Mouse (Mus musculus) kidney, postnatal 14 days (tissue): ENCODE results near the gene Sun2.

Experiments
- DNase-seq: peaks from one replicate; pipeline ENCODE4 v3.0.0; 2022; ENCODE audit warnings: mixed read lengths

Sun2 gene

GRCm38 (mm10) chr15:79720796-79721195, 21.5 kb downstream of the Sun2 start:
- no peak for DNase-seq

GRCm38 (mm10) chr15:79720267-79720666, 22.1 kb downstream of the Sun2 start:
- DNase-seq, result no peak

DNA sequence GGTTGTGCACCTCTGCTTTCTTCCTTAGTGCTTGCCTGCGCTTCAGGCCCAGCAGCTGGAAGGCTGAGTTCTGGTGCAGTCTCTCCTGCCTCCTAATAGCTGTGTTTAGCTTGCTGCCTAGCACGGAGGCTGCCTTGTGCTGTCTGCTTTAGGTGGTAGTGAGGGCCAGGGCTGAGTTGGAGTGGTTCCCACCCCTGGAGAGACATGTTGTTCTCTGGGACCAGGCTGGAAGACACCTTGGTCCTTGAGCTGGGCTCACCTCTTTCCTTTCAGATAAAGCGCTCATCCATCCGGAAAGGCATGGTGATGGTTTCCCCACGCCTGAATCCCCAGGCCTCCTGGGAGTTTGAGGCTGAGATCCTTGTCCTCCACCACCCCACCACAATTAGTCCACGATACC, 25.6 kb downstream of the Sun2 start:
- DNase-seq, result no peak

- DNase-seq, result no peak
Measured at GRCm38 (mm10) chr15:79715646-79716045, 26.7 kb downstream of the Sun2 start.

GRCm38 (mm10) chr15:79708229-79708822, 34.0 kb downstream of the Sun2 start:
- DNase-seq, result no peak

DNA sequence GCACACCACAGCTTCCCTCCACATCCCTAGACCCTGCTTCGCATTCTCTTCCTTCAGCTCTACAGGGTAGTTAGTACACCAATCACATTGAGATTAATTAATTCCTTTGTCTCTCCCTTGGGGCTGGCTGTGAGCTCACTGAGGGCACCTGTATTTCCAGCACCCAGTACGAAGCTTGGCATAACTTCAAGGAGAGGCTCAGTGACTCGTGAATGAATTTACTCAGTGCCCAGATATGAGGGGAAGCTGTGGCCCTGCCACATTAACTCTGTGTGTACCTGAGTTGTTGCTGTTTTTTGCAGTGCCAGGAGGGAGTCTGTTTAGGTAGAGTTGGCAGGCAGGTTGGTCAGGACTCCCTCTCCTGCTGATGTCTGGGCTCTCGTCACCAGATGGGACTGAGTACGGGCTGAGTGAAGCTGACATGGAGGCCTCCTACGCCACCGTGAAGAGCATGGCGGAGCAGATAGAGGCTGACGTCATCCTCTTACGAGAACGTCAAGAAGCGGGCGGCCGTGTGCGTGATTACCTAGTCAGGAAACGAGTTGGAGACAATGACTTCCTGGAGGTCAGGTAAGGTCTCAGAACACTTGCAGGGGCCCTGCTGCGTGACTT, 35.6 kb downstream of the Sun2 start:
- peak; percentile 36 for DNase-seq

DNA sequence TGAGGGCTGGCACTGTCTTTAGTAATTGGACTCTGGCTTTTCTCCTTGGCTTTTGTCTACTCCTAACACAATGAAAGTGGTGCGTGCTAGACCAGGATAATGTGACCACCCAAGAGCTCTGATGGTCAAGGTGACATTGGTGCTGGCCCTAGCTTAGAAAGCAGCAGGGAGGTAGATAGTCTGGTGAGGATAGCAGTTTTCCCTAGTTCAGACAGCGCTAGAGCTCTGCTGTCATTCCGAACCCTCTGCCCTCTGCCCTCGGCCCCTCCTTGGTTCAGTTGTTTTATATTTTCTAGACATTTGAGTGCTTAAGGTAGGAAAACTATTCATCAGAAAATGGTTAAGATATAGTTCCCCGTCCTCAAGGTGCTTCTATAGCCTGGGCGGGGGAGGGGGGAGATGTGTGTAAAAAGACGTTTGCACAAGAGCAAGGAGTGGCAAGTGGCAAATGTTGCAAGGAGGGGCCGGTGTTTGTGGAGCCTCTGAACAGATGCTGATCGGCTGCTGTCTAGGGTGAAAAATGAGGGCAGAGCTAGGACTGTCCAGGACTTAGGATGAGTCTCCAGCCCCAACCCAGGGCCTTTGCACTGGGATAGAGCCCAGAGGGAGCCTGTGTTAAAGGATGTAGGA, 44.7 kb downstream of the Sun2 start:
- no peak for DNase-seq

DNA sequence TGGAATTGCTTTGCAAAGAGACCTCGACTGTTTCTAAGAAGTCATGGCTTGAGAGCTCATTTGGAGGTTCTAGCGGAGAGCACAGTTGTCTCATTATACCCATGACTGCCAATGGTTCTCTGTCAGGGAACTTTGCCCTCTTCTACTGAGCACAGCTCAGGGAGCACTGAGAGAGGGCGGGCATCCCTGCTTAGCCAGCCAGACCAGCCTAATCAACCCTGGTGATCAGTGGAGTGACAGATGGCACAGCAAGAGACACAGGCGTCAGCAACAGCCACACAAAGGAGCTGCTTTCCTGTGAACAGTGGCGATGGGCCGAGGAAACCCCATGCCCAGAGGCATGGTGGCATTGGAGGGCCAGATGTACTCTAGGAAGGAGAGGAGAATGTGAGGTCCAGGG, 45.3 kb downstream of the Sun2 start:
- peak; percentile 29 for DNase-seq

GRCm38 (mm10) chr15:79696508-79696907, 45.8 kb downstream of the Sun2 start:
- peak; percentile 35 for DNase-seq

GRCm38 (mm10) chr15:79695516-79695915, 46.8 kb downstream of the Sun2 start:
- DNase-seq, result no peak

GRCm38 (mm10) chr15:79694512-79694911, 47.8 kb downstream of the Sun2 start:
- no peak for DNase-seq

- no peak for DNase-seq
Measured at GRCm38 (mm10) chr15:79693740-79694139, 48.6 kb downstream of the Sun2 start.

DNA sequence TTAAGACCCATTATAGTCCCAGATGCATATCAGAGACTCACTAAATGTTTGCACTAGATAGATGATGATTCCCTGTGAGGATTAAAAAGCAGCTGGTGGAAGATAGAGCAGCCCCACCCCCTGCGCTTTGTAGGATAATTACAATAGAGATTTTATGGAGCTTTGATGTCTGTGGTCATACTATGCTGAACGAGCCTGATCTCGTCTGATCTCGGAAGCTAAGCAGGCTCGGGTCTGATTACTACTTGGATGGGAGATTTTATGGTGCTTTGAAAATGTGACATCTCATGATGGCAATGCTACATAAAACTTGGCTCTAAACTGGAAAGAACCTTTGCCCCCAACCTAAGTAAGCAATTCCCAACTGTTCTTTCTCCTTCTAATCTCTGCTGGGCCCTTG, 50.0 kb downstream of the Sun2 start:
- no peak for DNase-seq

GRCm38 (mm10) chr15:79691023-79691508, 51.3 kb downstream of the Sun2 start:
- no peak for DNase-seq

GRCm38 (mm10) chr15:79690426-79691022, 51.8 kb downstream of the Sun2 start, which contains the start of gene Gtpbp1:
Gene Gtpbp1, plus strand, starts transcription at chr15:79690845.
- peak; percentile 99 for DNase-seq

DNA sequence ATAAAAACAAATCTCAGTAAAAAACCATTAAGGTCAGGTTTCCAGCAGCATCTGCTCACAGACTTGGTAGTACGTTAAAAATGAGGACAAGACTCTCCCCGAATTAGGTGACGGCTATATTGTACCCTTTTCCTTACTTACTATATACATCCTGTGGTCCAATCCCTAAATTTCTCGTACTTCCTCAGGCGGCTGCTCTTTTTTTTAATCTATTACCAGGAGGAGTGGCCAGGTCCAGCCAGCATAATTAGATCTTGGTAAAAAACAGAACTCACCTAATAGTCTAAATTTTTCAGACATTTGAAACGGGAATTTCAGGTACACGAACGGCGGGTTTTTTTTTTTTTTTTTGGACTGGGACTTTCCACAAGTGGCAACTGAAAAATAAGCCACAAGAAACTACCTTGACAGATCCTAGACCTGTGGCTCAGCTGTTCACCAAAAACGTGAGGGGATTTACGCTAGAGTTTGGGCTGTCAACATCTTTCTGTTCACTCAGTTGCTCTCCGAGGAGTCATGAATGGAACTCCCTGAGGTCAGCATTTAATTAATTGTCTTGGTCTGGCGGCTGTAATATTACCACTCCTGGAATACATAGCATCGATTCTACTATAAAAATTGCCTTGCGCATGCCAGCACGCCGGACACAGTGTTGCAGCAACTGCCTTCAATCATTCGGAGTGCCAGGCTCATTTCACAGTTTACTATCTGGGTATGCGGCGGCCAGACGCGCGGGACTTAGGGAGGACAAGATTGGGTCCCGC, 52.5 kb downstream of the Sun2 start:
- DNase-seq, result no peak

- no peak for DNase-seq
Measured at GRCm38 (mm10) chr15:79688268-79688956, 53.9 kb downstream of the Sun2 start.

DNA sequence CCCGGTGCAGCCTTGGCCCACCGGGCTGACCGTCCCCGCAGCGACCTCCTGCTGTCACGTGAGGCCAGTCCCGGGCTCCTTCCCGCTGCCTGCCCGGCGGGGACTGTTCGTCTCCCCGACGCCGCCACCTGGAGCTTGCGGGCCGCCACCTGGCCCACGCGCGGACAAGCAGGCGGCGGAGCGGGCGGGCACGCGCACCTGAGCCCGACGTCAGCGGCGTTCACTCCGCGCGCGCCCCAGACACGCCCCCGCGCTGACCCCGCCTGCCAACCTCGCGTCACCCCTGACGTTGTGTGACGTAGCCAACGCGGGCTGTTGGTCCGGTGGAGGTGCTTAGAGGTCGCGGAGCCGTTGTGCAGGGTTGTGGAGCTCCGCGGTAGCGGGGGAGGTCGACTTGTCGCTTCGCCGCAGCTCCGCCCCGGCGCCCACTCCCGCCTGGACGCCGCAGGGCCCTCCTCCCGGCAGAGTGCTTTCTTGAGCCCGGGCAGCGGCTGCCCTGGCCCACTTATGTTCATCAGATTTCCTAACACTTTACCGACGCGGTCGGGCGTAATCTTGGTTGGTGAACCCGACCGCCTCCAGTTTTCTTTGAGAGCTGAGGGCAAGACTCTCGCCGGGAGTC, 54.6 kb downstream of the Sun2 start, which contains the start of gene Josd1:
TSS of gene Josd1 (minus strand) at position 274 of the 622 bp plus-strand sequence.
- DNase-seq, result peak; percentile 98

DNA sequence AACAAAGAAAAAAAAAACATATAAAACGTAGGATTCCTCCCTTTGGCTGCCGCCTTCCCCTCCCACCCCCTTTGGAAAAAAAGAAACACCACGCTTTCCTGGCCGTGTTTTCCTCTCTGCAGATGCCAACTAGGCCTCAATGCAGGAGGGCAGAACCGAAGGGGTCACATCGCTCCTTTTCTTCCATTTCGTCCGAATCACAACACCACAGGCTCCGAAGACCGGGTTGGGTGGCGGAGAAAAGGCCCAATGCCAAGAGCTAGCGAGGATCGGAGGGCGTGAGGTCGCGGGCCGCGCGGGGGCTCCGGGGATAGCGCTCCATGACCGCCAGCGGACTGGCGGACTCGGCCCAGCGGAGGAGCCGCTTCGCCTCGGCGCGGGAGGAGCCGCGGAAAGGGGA, 55.2 kb downstream of the Sun2 start:
- no peak for DNase-seq

- no peak for DNase-seq
Measured at GRCm38 (mm10) chr15:79686046-79686869, 56.1 kb downstream of the Sun2 start.

DNA sequence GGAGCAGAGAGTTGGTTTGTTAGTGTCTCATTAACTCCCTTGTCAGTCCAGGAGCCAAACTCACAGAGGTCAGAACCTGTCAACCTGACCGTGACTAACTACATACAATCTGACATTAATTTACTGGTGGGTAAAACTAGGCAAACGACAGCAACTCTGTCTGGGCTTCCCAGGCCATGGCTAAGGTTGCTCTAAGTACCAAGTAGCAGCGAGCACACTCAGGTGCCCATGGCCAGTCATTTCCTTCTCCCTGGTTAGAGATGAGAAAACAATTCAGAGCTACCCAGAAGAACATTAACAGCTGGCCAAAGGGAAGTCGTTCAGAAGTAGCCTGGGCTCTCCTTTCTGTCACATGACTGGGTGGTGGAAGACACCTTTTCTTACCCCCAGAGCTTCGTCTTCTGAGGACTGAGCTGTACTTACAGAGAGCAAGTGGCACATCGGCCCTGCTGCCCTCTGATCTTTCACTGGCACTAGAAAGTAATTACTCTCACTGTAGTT, 57.1 kb downstream of the Sun2 start:
- DNase-seq, result peak; percentile 62
